Mouse (Mus musculus) limb, embryonic 14.5 days (tissue): Measurements from ENCODE around the gene Ccdc88c. TPM values are rescaled to one million over a fixed set of nuclear protein-coding genes. Genes with fewer than 3 reads are reported as not detected.

Experiments used
- ATAC-seq: fragments of 200-750 bp; cut with Nextera tagmentation; 2 replicates; pipeline ENCODE4 v1.8.0; 2017; ENCODE audit warnings: low read depth, moderate number of reproducible peaks, moderate TSS enrichment; ENCODE audit not compliant: low FRiP score
- DNase-seq: peaks from one replicate; pipeline ENCODE4 v3.0.0-alpha.2; 2015; ENCODE audit warnings: low spot score
- H3K27ac ChIP-seq: fragments of 300-500 bp; sonication (generic); replicated peaks from 2 replicates; pipeline ENCODE4 v1.5.1; 2014; ENCODE audit warnings: low read depth, mild to moderate bottlenecking, low read length, moderate library complexity, mixed read lengths
- H3K27me3 ChIP-seq: fragments of 300-500 bp; sonication (generic); 2 replicates; pipeline ENCODE4 v1.6.1; 2014; ENCODE audit warnings: low read length, mixed read lengths; ENCODE audit not compliant: control insufficient read depth, insufficient read depth
- H3K36me3 ChIP-seq: fragments of 300-500 bp; sonication (generic); 2 replicates; pipeline ENCODE4 v1.6.1; 2014; ENCODE audit warnings: mild to moderate bottlenecking, low read length, moderate library complexity, mixed read lengths; ENCODE audit not compliant: control insufficient read depth, insufficient read depth
- H3K4me1 ChIP-seq: fragments of 300-500 bp; sonication (generic); 2 replicates; pipeline ENCODE4 v1.6.1; 2014; ENCODE audit warnings: antibody characterized with exemption, low read length, mixed read lengths; ENCODE audit not compliant: control insufficient read depth, insufficient read depth
- H3K4me2 ChIP-seq: fragments of 300-500 bp; sonication (generic); replicated peaks from 2 replicates; pipeline ENCODE4 v1.6.1; 2014; ENCODE audit warnings: low read depth, mild to moderate bottlenecking, low read length, moderate library complexity; ENCODE audit not compliant: severe bottlenecking
- H3K4me3 ChIP-seq: fragments of 300-500 bp; sonication (generic); replicated peaks from 2 replicates; pipeline ENCODE4 v1.5.1; 2014; ENCODE audit warnings: low read length
- H3K9ac ChIP-seq: fragments of 300-500 bp; sonication (generic); 2 replicates; pipeline ENCODE4 v1.6.1; 2014; ENCODE audit warnings: mild to moderate bottlenecking, low read depth, low read length, moderate library complexity; ENCODE audit not compliant: severe bottlenecking
- H3K9me3 ChIP-seq: fragments of 300-500 bp; sonication (generic); 2 replicates; pipeline ENCODE4 v1.6.1; 2016; ENCODE audit warnings: low read length; ENCODE audit not compliant: control insufficient read depth
- POLR2A ChIP-seq: fragments of 200-500 bp; IDR thresholded peaks from 2 replicates; pipeline ENCODE4 v1.8.0; 2012; ENCODE audit warnings: inconsistent platforms, mild to moderate bottlenecking, moderate library complexity, borderline replicate concordance; ENCODE audit not compliant: insufficient read depth, insufficient read length; ENCODE audit errors: extremely low read depth
- WGBS: fragments of 180-500 bp; shearing (Covaris S2); extraction: QIAGEN DNeasy Blood & Tissue Kit; methylation state at CpG from one replicate; pipeline ENCODE4 v1.1.7; 2014; 5-methylcytosine and 5-hydroxymethylcytosine counted together
- polyA plus RNA-seq, 2 experiments: library from polyadenylated mRNA; depleted of rRNA in 1 of 2; stranded (reverse) in 1 of 2; unstranded in 1 of 2; fragments of >200 nt; fragmentation: Nextera tagmentation in 1 of 2; extraction: Ambion mirVana in 1 of 2; gene quantifications; 2 replicates each; pipeline versions ENCODE4 v1.2.1 to v1.2.3; 2012 to 2014

Gene Ccdc88c
- polyA plus RNA-seq, 2 experiments, result 5.2 to 6.5 TPM

- H3K27ac ChIP-seq, result no peak overlapping the region
- H3K27me3 ChIP-seq, result no peaks in the 10 kb centered on the region
- WGBS, result 84% methylated on average over 8 of the region's 8 CpGs
- H3K4me3 ChIP-seq, result no peak overlapping the region
- no peak overlapping the region for H3K9ac ChIP-seq
- no peak for TF ChIP-seq POLR2A
- peaks cover 7% of the 10 kb centered on the region for H3K4me1 ChIP-seq
- no peaks in the 10 kb centered on the region for H3K9me3 ChIP-seq
- no peak for ATAC-seq
- H3K4me2 ChIP-seq, result no peak overlapping the region
- DNase-seq, result no peak
- no peaks in the 10 kb centered on the region for H3K36me3 ChIP-seq
Observed at GRCm38 (mm10) chr12:100953926-100954325, 74.9 kb downstream of the Ccdc88c start.

- DNase-seq (peak; percentile 69), ATAC-seq (peak; percentile 83; the same call in 1 of the 2 replicates)
- H3K4me3 ChIP-seq, result no peak overlapping the region
Observed at GRCm38 (mm10) chr12:100952193-100952931, 76.5 kb downstream of the Ccdc88c start.

GRCm38 (mm10) chr12:100949146-100949545 is 79.7 kb downstream of the Ccdc88c start:
- no peak overlapping the region for H3K4me3 ChIP-seq
- no peak for ATAC-seq

More at GRCm38 (mm10) chr12:100952193-100952931, 76.5 kb downstream of the Ccdc88c start:
- Histone ChIP-seq H3K27ac (no peak overlapping the region), H3K4me2 (peak overlapping the region; percentile 7; the same call in 1 of the 2 replicates), H3K9me3 (no peaks in the 10 kb centered on the region), H3K9ac (no peak overlapping the region), H3K4me1 (0 out of 2 replicates have a peak, but pooled peaks cover 7% of the 10 kb centered on the region), H3K27me3 (no peaks in the 10 kb centered on the region), H3K36me3 (no peaks in the 10 kb centered on the region)
- no peak for TF ChIP-seq POLR2A
- WGBS, result 34% methylated on average over 9 of the region's 9 CpGs

GRCm38 (mm10) chr12:100948021-100948420 is 80.8 kb downstream of the Ccdc88c start:
- DNase-seq, result no peak
- Histone ChIP-seq H3K27ac (no peak overlapping the region), H3K36me3 (0 out of 2 replicates have a peak, but pooled peaks cover 3% of the 10 kb centered on the region), H3K9ac (no peak overlapping the region), H3K4me2 (no peak overlapping the region), H3K4me3 (no peak overlapping the region), H3K4me1 (0 out of 2 replicates have a peak, but pooled peaks cover 4% of the 10 kb centered on the region), H3K9me3 (no peaks in the 10 kb centered on the region), H3K27me3 (no peaks in the 10 kb centered on the region)
- no peak for ATAC-seq
- TF ChIP-seq POLR2A, result no peak
- WGBS, result 76% methylated on average over 6 of the region's 6 CpGs

More at GRCm38 (mm10) chr12:100949146-100949545, 79.7 kb downstream of the Ccdc88c start:
- Histone ChIP-seq H3K4me1 (0 out of 2 replicates have a peak, but pooled peaks cover 4% of the 10 kb centered on the region), H3K36me3 (0 out of 2 replicates have a peak, but pooled peaks cover 3% of the 10 kb centered on the region), H3K27ac (no peak overlapping the region), H3K27me3 (no peaks in the 10 kb centered on the region), H3K9me3 (no peaks in the 10 kb centered on the region), H3K4me2 (no peak overlapping the region), H3K9ac (no peak overlapping the region)
- WGBS, result 80% methylated on average over 5 of the region's 5 CpGs
- no peak for TF ChIP-seq POLR2A
- no peak for DNase-seq

GRCm38 (mm10) chr12:100945948-100946347 is 82.9 kb downstream of the Ccdc88c start:
- WGBS, result 78% methylated on average over 12 of the region's 12 CpGs
- no peaks in the 10 kb centered on the region for H3K27me3 ChIP-seq
- no peak overlapping the region for H3K4me2 ChIP-seq
- TF ChIP-seq POLR2A, result no peak
- H3K9me3 ChIP-seq, result no peaks in the 10 kb centered on the region
- no peaks in the 10 kb centered on the region for H3K4me1 ChIP-seq
- 0 out of 2 replicates have a peak, but pooled peaks cover 3% of the 10 kb centered on the region for H3K36me3 ChIP-seq
- no peak overlapping the region for H3K27ac ChIP-seq
- DNase-seq, result no peak
- no peak overlapping the region for H3K4me3 ChIP-seq
- ATAC-seq, result no peak
- H3K9ac ChIP-seq, result no peak overlapping the region
